Mouse (Mus musculus) thymus, postnatal 10 days (tissue): ENCODE measurements around the gene Dstyk.

Source experiments
- DNase-seq, 2 experiments: peaks; one replicate each; pipeline ENCODE4 v3.0.0; 2021; ENCODE audit warnings: low spot score in 2 of 2

The Dstyk gene

DNA sequence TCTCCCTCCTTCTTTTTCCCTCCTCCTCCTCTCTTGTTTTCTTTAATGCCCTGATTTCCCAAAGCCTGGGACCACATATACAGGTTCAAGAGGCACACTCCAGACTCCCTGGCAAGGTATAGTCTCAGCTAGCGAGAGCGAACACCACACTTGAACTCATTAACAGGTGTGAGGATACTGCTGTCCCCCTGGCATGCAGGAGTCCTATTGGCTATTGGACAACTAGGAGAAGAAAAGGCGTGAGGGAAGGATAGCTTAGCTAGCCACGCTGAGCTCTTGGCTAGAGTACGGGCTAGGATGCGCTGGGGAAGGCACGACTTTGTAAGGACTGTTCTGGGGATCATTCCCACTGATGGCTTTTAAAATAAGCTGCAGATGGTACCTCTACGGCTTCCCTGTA lies 94.8 kb downstream of the Dstyk start:
- no peak for DNase-seq

GRCm38 (mm10) chr1:132515339-132515738 lies 98.0 kb downstream of the Dstyk start:
- DNase-seq, result no peak
